Mouse (Mus musculus) left cerebral cortex, adult 9 months (tissue): ENCODE measurements around the gene Krt32.

Experiments used
- DNase-seq, 2 experiments: peaks; one replicate each; pipeline ENCODE4 v3.0.0; 2022; ENCODE audit warnings: low spot score in 2 of 2

Gene Krt32

GRCm38 (mm10) chr11:100087861-100088260 is at the start of gene Krt32:
Krt32 (minus strand) TSS chr11:100088226.
- no peak for DNase-seq

DNA sequence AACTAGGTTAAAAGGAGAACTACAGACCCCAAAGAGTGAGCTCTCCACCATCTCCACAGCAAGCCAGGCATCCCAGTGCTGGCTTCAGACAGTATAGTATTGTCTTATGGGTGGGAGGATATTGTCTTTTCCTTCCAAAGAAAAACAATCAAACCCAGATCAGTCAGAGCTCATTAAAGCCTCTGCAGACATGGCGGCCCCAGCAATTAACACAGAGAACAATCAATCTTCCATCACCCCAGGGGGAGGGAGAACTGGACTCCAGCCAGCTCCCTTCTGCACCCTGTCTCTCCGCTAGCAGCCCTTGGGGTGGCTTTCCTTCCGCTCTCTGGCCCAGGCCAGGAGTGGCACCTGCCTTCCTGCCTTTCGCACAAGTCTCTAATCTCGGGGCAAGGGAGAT is 49.7 kb upstream of the Krt32 start:
- DNase-seq: no peak

DNA sequence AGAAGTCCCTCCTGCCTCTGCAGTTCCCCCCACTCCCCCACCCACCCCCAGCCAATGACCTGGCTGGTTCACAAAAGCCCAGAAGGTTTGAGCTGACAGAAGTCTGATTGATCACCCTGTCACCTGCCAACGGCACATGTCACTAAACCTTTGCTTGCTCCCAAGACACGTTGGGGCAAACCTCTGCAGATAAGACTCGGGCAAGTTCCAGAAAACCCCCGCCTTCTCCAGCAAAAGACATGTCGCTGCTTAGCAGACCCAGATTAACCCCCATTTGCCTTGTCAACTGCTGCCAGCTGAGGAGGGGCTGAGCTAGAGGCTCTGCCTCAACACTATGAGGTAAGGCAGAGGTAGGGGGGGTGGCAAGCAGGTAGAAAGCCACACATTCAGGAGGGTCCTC is 48.5 kb upstream of the Krt32 start:
- DNase-seq: no peak

DNA sequence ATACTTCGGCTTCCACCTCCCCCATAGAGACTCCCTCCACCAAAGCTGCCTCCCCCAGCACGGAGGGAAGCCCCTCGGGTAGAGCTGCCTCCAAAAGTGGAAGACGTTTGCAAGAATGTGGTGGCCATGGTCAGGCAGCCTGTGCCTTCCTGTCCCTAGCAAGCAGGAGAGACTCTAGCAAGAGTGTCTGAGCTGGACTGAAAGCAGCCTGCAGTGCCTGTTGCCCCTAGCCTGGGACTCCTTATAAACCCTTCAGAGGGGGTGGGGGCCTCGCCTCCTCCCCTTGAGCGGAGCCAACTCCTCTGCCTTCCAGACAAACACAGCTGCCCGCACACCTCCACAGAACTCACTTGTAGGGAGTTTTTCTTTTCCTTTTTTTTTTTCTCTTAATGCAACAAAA is 47.7 kb upstream of the Krt32 start, which contains the start of gene Krt15:
Gene Krt15, minus strand, starts transcription at position 198 of the 400 bp plus-strand sequence.
- no peak for DNase-seq

GRCm38 (mm10) chr11:100124901-100125300 is 36.9 kb upstream of the Krt32 start:
- DNase-seq: no peak

DNA sequence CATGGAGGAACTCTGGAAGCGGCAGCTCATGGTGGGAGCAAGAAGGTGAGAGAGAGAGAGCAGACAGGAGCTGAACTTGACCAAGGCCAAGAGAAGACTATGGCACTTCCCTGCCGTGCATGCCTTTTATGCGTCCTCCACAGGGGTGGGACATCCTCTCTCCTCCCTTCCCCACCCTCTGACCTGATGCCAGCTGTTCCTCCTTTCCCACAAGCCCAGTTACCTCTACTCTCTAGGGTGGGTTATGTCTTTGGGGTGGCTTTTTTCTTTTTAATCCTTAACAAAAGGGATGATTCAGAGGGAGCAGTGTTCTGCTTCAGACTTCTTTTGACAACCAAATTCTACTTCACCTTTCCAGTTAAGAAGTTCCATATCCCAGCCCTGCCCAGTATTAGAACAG is 33.4 kb upstream of the Krt32 start, which contains the start of gene Krt13:
Gene Krt13, minus strand, starts transcription at position 101 of the 400 bp plus-strand sequence.
- DNase-seq: no peak

DNA sequence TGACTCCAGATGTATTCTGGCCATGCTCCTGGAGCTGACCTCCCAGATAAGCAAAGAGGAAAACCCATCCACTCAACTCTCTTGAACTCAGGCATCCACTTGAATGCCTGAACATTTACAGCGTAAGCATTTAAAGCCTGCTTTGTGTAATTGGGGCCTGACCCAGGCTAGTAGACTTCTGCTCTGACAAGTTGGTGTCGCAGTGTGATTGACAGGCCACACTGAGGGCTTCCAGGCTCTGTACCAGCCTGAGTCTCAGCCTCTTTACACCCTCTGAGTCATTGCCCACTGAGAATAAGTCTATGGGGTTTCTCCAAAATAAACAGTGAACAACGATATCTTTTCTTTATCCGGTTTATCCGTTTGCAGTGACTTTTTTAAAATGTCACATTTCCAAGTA is 32.3 kb upstream of the Krt32 start:
- DNase-seq: no peak

GRCm38 (mm10) chr11:100113742-100114029 is 25.7 kb upstream of the Krt32 start:
- no peak for DNase-seq

DNA sequence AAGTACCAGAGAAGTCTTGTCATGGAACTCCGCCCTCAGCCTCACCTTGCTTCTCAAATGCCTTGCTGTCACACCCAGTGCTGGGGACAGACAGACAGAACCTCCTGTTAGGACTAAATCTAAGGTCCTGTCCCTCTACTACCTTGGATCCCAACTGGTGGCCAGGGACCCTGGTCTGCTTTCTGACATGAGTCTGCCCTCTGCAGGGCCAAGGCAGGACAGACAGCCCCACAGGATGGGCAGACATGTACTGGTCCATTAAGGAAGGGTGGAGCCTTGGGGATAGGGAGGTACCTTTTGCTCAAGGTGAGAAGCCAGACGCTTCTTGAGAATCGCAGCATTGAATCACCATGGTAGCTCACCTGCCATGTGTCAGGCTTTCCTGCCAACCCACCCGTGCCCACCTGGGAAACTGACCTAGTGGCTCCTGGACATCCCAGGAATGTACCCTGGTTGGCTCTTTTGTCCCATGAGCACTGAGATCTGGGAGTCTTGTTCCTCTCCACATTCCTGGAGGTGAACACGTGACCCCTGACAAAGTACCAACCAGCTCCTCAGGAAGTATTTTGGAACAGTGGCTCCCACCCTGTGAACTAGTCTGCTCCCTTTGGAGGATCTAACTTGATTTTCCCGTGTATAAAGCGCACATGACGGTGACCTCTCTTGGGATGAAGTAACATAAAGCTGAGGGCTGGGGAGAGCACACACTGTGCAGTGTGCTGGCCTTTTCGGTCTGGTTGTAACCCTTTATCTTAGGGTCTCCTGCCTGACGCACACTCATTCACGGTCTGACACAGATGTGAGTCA is 25.1 kb upstream of the Krt32 start:
- DNase-seq: no peak

GRCm38 (mm10) chr11:100105576-100106122 is 17.6 kb upstream of the Krt32 start, which contains the start of gene Krt36:
Krt36 (minus strand) TSS chr11:100105626.
- no peak for DNase-seq

DNA sequence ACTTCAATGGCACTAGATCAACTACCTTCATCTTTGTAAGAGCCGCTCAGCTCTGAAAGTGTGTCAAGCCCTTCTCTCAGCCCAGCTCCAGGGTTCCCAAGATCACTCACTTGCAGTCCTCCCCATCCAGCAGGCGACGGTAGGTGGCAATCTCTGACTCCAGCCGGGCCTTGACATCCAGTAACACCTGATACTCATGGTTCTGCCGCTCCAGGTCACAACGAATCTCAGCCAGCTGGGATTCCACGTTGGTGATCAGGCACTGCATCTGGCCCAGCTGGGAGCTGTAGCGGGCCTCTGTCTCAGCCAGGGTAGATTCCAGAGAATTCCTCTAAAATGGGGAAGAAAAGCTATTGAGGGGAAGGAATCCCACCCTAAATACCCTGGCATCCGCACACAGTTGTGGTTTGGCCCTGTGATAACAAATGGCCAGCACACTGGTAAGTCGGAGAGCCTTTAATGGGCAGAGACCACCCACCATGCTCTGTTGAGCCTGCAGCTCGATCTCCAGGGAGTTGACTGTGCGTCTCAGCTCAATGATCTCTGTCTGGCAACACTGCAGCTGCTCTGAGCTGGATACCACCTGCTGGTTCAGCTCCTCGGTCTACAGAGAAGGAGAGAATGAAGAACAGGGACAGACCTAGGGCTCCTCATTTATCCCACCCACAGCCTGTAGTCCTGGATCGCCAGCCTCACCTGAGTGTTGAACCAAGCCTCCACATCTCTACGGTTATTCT is 14.8 kb upstream of the Krt32 start:
- no peak for DNase-seq

DNA sequence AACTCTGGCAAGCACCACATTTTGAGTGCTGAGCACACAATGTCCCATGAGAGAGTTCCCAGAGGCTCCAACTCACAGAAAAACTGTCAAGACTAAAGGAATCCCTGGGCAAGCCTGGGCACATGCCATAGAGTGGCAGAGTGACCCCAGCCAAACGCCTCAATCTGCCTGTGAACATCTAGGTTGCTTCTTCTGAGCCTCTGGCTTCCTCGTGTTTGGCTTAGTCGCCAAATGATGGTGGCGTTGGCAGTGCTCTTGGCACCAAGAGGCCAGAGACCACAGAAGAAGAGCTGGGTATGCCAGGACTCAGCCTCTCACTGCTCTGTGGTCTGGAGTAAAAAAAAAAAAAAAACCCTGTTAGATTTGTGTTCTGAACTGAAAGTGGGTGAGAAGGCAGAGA is 12.4 kb upstream of the Krt32 start:
- no peak for DNase-seq

GRCm38 (mm10) chr11:100097819-100098218 is 9.8 kb upstream of the Krt32 start:
- no peak for DNase-seq

DNA sequence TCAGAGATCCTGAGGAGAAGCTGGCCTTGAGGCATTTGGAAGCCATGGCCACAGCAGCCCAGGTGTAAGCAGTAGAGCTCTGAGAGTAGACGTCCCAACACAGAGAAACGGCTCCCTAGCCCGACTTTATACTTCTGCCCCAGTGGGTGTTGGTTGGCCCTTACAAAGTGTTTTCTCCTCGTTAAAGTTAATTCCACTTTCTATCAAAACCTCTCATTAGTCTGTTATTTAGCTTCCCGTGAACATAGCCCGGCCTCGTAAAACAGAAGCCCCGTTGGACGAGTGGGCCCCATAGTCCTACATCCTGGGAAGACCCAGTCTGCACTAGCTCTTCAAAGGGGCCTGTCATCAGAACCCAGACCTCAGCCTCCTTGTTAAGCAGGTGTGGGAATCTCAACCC is 8.1 kb upstream of the Krt32 start, which contains the start of gene Krt35:
Gene Krt35, minus strand, starts transcription at position 101 of the 400 bp plus-strand sequence.
- DNase-seq: no peak

- peak in 1 of 2 experiments; percentile 13 for DNase-seq
Measured at GRCm38 (mm10) chr11:100088378-100089025, 476 bp upstream of the Krt32 start.

DNA sequence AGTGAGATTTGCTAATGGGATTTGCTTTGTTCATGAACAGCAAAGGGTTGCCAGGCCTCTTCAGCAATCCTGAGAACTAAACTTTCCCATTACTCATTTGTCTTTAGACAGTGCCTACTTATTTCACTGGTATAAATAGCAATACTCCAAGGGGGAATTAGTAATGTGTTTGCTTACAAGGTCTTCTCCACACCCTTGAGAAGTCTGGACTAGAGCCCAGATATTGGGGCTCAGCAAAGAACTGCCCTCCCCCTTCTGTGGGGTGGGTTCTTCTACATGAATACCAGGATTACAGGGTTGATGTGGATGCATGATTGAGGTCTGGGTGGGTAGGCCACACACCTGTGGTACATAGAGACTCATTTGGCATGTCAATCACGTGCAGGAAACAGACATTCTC is 14.2 kb downstream of the Krt32 start:
- no peak for DNase-seq

GRCm38 (mm10) chr11:100067293-100068036 is 20.6 kb downstream of the Krt32 start:
- DNase-seq: no peak

DNA sequence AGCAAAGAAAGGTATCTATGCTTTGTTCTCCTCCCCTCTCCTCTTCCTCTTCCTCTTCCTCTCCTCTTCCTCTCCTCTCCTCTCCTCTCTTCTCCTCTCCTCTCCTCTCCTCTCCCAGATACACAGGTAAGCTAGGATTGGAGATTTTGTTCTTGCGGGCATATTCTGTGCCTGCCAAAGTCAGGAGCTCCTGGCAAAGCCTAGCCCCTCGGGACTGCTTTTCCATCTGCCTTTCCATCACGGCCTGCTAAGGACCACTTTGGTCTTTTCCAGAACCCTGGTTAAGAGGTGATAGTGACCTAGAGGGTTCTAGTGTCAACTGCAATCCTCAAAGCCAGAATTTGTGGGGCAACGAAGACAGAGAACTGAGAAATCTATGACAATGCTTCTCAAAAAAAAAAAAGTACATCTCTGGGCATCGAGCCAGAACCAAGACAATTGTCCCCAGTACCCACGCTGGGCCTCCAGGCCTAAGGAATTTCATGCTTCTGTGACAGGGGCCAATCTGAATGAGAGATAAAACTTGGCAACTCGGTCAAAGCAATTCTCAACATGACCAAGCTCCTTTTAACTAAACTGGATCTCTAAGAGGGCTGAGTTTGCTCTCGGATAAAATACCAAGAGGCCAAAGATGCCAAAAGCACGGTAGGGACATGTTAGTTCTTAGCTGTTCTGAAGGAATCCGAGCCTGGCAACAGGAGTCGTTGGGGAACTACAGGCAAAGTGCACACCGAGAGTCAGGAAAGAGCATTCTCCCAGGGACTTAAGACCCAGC is 21.6 kb downstream of the Krt32 start:
- DNase-seq: no peak

DNA sequence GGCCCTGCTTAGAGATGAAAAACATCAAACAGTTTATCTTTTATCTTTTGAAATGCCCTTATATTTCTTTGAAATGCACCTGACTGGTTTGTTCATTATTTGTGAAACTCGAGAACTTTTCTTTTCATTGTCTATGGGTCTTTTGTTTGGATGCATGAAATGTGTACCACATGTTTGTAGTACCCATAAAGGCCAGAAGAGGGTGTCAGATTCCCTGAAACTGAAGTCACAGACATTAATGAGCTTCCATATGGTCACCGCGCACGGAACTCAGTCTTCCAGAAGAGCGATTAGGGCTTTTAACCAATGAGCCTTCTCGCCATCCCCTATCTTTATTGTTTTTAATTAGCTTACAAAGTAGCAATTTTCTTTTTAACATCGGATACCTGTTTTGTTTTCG is 29.2 kb downstream of the Krt32 start:
- DNase-seq: no peak
